Mouse (Mus musculus): ENCODE results near the gene Cdc45. TPM values are rescaled to one million over a fixed set of nuclear protein-coding genes. Genes with fewer than 3 reads are reported as not detected.
A peak's percentile ranks its signal among the peaks of the same experiment; 100 is the strongest.

The Cdc45 gene
- polyA plus RNA-seq, 1 experiment from 2014 or later = 33.4 TPM

DNA sequence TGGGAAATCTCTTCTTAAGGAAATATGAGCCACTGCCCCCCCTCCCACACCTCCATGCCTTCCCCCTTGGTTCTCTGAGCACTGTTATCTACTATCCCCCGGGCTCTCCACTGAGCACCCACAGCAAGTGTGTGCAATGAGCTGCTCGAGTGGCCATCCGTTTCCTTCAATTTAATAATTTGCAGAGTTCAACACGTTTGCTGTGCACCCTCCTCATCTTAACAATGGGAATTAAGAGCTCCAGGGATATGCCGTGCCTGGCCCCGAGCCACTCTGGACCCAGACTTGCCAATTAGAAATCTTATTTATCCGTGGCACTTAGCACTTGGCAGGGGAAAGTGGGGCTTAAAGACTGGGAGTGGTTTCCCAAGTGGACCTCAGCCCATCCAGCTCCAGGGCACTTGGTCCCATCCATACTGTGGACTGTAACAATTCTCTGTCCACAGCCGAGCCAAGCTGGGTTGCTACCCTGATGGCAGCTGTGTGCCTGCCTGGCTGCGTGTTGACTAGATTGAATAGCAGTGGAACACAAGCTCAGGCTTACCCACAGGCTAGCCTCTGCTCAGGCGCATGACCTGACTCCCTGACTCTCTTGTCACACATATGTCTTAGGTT lies 59.8 kb downstream of the Cdc45 start:
- no peak for ATAC-seq
- Histone ChIP-seq H3K27ac (ENCODE audit: low read length) (no peak overlapping the region), H3K27me3 (replicated peaks; ENCODE audit: control insufficient read depth, insufficient read depth, low read length) (no peaks in the 10 kb centered on the region), H3K9ac (ENCODE audit: low read depth, low read length) (no peak overlapping the region), H3K9me3 (ENCODE audit: control insufficient read depth, low read length) (no peaks in the 10 kb centered on the region), H3K4me3 (ENCODE audit: low read length) (no peak overlapping the region), H3K36me3 (ENCODE audit: control insufficient read depth, insufficient read depth, low read length) (no peaks in the 10 kb centered on the region), H3K4me2 (ENCODE audit: low read depth, low read length) (no peak overlapping the region), H3K4me1 (ENCODE audit: control insufficient read depth, insufficient read depth, low read length) (no peaks in the 10 kb centered on the region)
- 72% methylated on average over 10 of the region's 10 CpGs for WGBS

- no peak for ATAC-seq
- 70% methylated on average over 11 of the region's 11 CpGs for WGBS
Measured at GRCm38 (mm10) chr16:18751101-18751500, 60.7 kb downstream of the Cdc45 start.

DNA sequence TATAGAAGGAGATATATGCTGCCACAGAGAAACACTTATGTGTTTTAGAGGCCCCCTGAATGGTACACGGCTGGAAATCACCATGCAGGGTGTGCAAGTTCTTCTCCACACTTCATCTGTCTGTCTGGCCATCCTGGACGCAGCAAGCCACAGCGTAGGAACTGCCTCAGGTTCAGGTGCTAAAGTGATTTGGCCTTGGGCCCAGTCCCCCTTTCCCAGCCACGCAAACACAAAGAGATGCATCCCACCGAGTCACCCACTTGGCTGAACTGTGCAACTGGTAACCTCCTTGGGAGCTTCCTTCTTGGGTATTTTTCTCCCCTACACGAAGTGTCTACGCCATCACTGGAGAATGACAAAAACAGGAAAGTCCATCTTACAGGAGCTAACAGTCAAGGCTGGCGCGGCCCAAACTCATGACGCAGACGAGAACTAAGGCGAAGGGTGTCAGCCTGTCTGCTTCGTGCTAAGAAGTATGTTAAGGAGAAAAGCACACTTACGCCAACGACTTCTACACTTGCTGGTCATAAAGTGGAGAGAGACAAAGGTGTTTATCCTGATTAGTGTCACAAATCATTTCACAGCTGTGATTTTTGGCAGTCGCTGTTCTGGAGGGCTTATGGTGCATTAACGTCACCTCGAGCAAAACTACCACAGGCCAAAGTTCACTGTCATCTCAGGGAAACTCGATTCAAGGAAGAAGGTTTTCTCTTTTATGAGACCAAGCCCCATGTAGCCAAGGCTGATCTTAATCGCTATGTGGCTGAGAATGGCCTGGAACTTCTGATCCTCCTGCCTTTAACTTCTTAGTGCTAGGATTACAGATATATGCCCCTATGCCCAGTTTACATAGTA lies 65.3 kb downstream of the Cdc45 start:
- 68% methylated on average over 20 of the region's 20 CpGs for WGBS
- H3K9me3 ChIP-seq (ENCODE audit: control insufficient read depth, low read length) = no peaks in the 10 kb centered on the region
- H3K27ac ChIP-seq (ENCODE audit: low read length) = no peak overlapping the region; the same call in 1 of the 2 replicates
- no peaks in the 10 kb centered on the region for H3K4me1 ChIP-seq (ENCODE audit: control insufficient read depth, insufficient read depth, low read length)
- no peaks in the 10 kb centered on the region for H3K27me3 ChIP-seq (replicated peaks; ENCODE audit: control insufficient read depth, insufficient read depth, low read length)
- H3K4me3 ChIP-seq (ENCODE audit: low read length) = no peak overlapping the region
- no peak overlapping the region for H3K9ac ChIP-seq (ENCODE audit: low read depth, low read length)
- H3K36me3 ChIP-seq (ENCODE audit: control insufficient read depth, insufficient read depth, low read length) = no peaks in the 10 kb centered on the region
- H3K4me2 ChIP-seq (ENCODE audit: low read depth, low read length) = no peak overlapping the region
- peak; percentile 75 for ATAC-seq

More at GRCm38 (mm10) chr16:18751101-18751500, 60.7 kb downstream of the Cdc45 start:
- H3K4me1 ChIP-seq (ENCODE audit: control insufficient read depth, insufficient read depth, low read length) = no peaks in the 10 kb centered on the region
- H3K27me3 ChIP-seq (replicated peaks; ENCODE audit: control insufficient read depth, insufficient read depth, low read length) = no peaks in the 10 kb centered on the region
- H3K27ac ChIP-seq (ENCODE audit: low read length) = no peak overlapping the region
- no peaks in the 10 kb centered on the region for H3K36me3 ChIP-seq (ENCODE audit: control insufficient read depth, insufficient read depth, low read length)
- H3K9ac ChIP-seq (ENCODE audit: low read depth, low read length) = no peak overlapping the region
- no peaks in the 10 kb centered on the region for H3K9me3 ChIP-seq (ENCODE audit: control insufficient read depth, low read length)
- H3K4me2 ChIP-seq (ENCODE audit: low read depth, low read length) = no peak overlapping the region
- no peak overlapping the region for H3K4me3 ChIP-seq (ENCODE audit: low read length)

DNA sequence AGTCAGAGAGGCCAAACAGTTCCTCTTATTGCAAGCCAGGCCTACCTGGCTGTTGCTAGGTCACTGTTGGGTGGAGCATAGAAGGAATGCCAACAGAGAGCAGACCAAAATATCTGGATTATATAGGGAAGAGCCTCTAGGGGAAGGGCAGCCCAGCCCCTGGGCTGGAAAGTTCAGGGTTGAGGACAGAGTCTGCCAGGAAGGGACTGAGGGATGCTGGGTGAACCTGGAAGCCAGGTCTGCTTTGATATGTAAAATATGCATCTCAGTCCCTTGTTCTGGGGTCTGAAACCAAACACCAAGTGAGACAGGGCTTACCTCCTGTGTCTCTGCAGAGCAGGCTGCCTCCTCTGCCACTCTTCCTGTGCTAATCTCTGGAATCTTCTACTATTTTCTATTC lies 73.5 kb downstream of the Cdc45 start:
- H3K9ac ChIP-seq (ENCODE audit: low read depth, low read length) = no peak overlapping the region
- no peak for ATAC-seq

DNA sequence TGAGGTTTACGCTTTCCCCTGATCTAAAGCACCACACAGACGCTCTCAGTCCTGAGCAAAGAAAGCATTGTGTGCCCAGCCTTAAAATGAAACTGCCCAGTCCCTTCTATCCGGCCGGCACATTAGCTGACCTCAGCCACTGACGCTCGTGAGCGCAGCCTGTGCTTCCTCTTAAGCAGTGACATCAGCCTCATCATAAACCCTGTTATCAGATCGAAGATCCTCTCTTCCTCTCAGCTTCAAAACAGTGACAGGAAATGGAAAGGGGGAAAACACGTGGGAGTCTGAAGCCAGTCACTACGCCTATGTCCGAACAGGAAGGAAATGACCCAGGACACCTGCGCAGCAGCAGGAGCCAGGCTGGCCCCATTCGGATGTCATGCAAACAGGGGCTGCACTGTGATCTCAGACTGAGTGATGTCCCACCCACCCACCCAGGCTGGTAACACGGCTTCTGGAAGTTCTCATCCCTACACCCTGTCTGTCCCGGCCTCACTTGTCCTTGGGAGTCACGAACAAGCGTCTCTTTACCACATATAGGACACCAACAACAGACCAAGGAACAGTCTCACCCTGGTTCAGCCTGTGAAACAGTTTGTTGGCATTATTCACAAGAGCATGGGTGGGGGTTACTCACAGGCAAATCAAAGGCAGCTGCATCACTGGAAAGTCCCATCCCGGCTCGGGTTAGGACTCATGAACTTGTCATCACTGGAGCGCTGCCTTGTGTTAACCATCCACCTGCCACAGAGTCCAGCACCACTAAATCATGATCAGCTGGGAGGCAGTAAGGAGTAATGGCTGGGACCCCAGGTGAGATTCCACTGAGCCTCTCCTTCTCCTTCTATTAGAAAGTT lies 78.5 kb downstream of the Cdc45 start:
- 41% methylated on average over 20 of the region's 20 CpGs for WGBS
- Histone ChIP-seq H3K27ac (ENCODE audit: low read length) (no peak overlapping the region), H3K9me3 (ENCODE audit: control insufficient read depth, low read length) (no peaks in the 10 kb centered on the region), H3K4me3 (ENCODE audit: low read length) (peak overlapping the region; percentile 4), H3K9ac (ENCODE audit: low read depth, low read length) (peak overlapping the region; percentile 15; the same call in 1 of the 2 replicates), H3K4me1 (ENCODE audit: control insufficient read depth, insufficient read depth, low read length) (no peaks in the 10 kb centered on the region), H3K36me3 (ENCODE audit: control insufficient read depth, insufficient read depth, low read length) (no peaks in the 10 kb centered on the region), H3K27me3 (replicated peaks; ENCODE audit: control insufficient read depth, insufficient read depth, low read length) (no peaks in the 10 kb centered on the region), H3K4me2 (ENCODE audit: low read depth, low read length) (peak overlapping the region; percentile 36)
- peak; percentile 65 for ATAC-seq

More for the DNA sequence above, 73.5 kb downstream of the Cdc45 start:
- H3K36me3 ChIP-seq (ENCODE audit: control insufficient read depth, insufficient read depth, low read length) = no peaks in the 10 kb centered on the region
- no peaks in the 10 kb centered on the region for H3K4me1 ChIP-seq (ENCODE audit: control insufficient read depth, insufficient read depth, low read length)
- no peak overlapping the region for H3K27ac ChIP-seq (ENCODE audit: low read length)
- no peak overlapping the region for H3K4me3 ChIP-seq (ENCODE audit: low read length)
- H3K9me3 ChIP-seq (ENCODE audit: control insufficient read depth, low read length) = no peaks in the 10 kb centered on the region
- no peaks in the 10 kb centered on the region for H3K27me3 ChIP-seq (replicated peaks; ENCODE audit: control insufficient read depth, insufficient read depth, low read length)
- H3K4me2 ChIP-seq (ENCODE audit: low read depth, low read length) = no peak overlapping the region

DNA sequence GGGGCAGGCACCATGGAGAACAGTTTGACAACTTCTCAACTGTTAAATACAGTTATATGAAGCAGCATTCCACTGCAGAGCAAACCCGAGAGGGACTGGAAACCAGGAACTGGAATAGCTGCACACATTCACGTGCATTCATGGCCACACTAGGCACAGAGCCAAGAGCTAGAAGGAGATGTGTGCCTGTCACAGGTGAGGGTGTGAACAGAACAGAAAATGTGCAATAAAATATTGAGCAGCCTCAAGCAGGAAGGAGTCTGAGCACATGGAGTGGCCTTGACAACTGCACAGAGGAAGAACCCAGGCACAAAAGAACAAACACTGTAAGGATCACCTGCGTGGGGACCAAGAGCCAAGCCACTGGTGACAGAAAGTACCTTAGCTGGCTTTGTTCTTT lies 81.1 kb downstream of the Cdc45 start:
- Histone ChIP-seq H3K9me3 (ENCODE audit: control insufficient read depth, low read length) (no peaks in the 10 kb centered on the region), H3K4me1 (ENCODE audit: control insufficient read depth, insufficient read depth, low read length) (no peaks in the 10 kb centered on the region), H3K4me3 (ENCODE audit: low read length) (no peak overlapping the region), H3K4me2 (ENCODE audit: low read depth, low read length) (no peak overlapping the region), H3K27ac (ENCODE audit: low read length) (no peak overlapping the region), H3K27me3 (replicated peaks; ENCODE audit: control insufficient read depth, insufficient read depth, low read length) (no peaks in the 10 kb centered on the region), H3K9ac (ENCODE audit: low read depth, low read length) (no peak overlapping the region), H3K36me3 (ENCODE audit: control insufficient read depth, insufficient read depth, low read length) (no peaks in the 10 kb centered on the region)
- ATAC-seq = peak; percentile 86
- 49% methylated on average over 3 of the region's 3 CpGs for WGBS

Other genes starting within 250 kb of the Cdc45 start
- gene Tbx1, start 221.3 kb downstream of the Cdc45 start, polyA plus RNA-seq (2015; fragmentation: Nextera tagmentation; extraction: Ambion mirVana) = 0.09 and 0.55 TPM in 2 replicates
- gene Gp1bb, start 189.6 kb downstream of the Cdc45 start, polyA plus RNA-seq (2015; fragmentation: Nextera tagmentation; extraction: Ambion mirVana) = 1.6 TPM in 2 replicates
- gene Gm49601, start 185.6 kb downstream of the Cdc45 start, polyA plus RNA-seq (2015; fragmentation: Nextera tagmentation; extraction: Ambion mirVana) = 4.1 and 4.5 TPM in 2 replicates
- 52.2 and 52.5 TPM in 2 replicates for gene Sept5, start 182.0 kb downstream of the Cdc45 start, polyA plus RNA-seq (2015; fragmentation: Nextera tagmentation; extraction: Ambion mirVana)
- gene Cldn5, start 35.1 kb downstream of the Cdc45 start, polyA plus RNA-seq (2015; fragmentation: Nextera tagmentation; extraction: Ambion mirVana) = 26.0 and 27.2 TPM in 2 replicates
- 58.3 and 61.0 TPM in 2 replicates for gene Ufd1, start 208 bp downstream of the Cdc45 start, polyA plus RNA-seq (2015; fragmentation: Nextera tagmentation; extraction: Ambion mirVana)
- gene 2510002D24Rik, start 24.6 kb upstream of the Cdc45 start, polyA plus RNA-seq (2015; fragmentation: Nextera tagmentation; extraction: Ambion mirVana) = 52.0 and 58.4 TPM in 2 replicates
- gene Gm28539, start 24.6 kb upstream of the Cdc45 start, polyA plus RNA-seq (2015; fragmentation: Nextera tagmentation; extraction: Ambion mirVana) = not detected in 2 replicates
- gene Mrpl40, start 64.9 kb upstream of the Cdc45 start, polyA plus RNA-seq (2015; fragmentation: Nextera tagmentation; extraction: Ambion mirVana) = 89.1 and 97.2 TPM in 2 replicates
- gene Hira, start 65.0 kb upstream of the Cdc45 start, polyA plus RNA-seq (2015; fragmentation: Nextera tagmentation; extraction: Ambion mirVana) = 5.5 and 6.5 TPM in 2 replicates

Measured in intestine, embryonic 16.5 days (tissue).